Mouse (Mus musculus) bone marrow, adult 2 months (tissue): Measurements from ENCODE around the gene Lbhd2.

ENCODE experiments used
- CTCF ChIP-seq: fragments of 200-500 bp; IDR thresholded peaks from 2 replicates; pipeline ENCODE4 v1.5.1; 2011; ENCODE audit warnings: low read length, control low read depth; ENCODE audit not compliant: control insufficient read depth, insufficient read depth
- POLR2A ChIP-seq: fragments of 200-500 bp; IDR thresholded peaks from 2 replicates; pipeline ENCODE4 v1.6.1; 2011; ENCODE audit warnings: low read depth, mild to moderate bottlenecking, control low read depth, low read length, borderline replicate concordance; ENCODE audit not compliant: control insufficient read depth

GRCm38 (mm10) chr12:111401454-111402184, 5.0 kb upstream of the Lbhd2 start:
- no peak for TF ChIP-seq POLR2A
- TF ChIP-seq CTCF: peak; percentile 89
